Mouse (Mus musculus) E14TG2a.4 (cell line): ENCODE results near the gene Nfib.

ENCODE experiments used
- H3K27me3 ChIP-seq: 2 replicates; pipeline ENCODE4 v1.6.1; 2014; ENCODE audit warnings: low read length, control low read depth; ENCODE audit not compliant: insufficient read depth
- H3K36me3 ChIP-seq: 2 replicates; pipeline ENCODE4 v1.6.1; 2014; ENCODE audit warnings: low read length, control low read depth; ENCODE audit not compliant: insufficient read depth
- H3K4me1 ChIP-seq: replicated peaks from 2 replicates; pipeline ENCODE4 v1.6.1; 2014; ENCODE audit warnings: low read depth, low read length, control low read depth
- H3K4me3 ChIP-seq: replicated peaks from 2 replicates; pipeline ENCODE4 v1.5.1; 2014; ENCODE audit warnings: mild to moderate bottlenecking, low read length
- H3K9me3 ChIP-seq: 2 replicates; pipeline ENCODE4 v1.6.1; 2014; ENCODE audit warnings: low read length, control low read depth
- CTCF ChIP-seq: conservative IDR thresholded peaks from 2 replicates; pipeline ENCODE4 v1.5.1; 2014; ENCODE audit warnings: low read length
- NANOG ChIP-seq: IDR thresholded peaks from 2 replicates; pipeline ENCODE4 v1.6.1; 2014; ENCODE audit warnings: borderline replicate concordance, low read length, mixed read lengths
- POU5F1 ChIP-seq: IDR thresholded peaks from 2 replicates; pipeline ENCODE4 v1.6.1; 2014; ENCODE audit warnings: low read length, borderline replicate concordance

Gene Nfib

GRCm38 (mm10) chr4:82325409-82326139 lies 380.0 kb downstream of the Nfib start:
- H3K36me3 ChIP-seq: peaks cover 44% of the 10 kb centered on the region
- no peaks in the 10 kb centered on the region for H3K27me3 ChIP-seq
- no peak overlapping the region for H3K4me3 ChIP-seq
- H3K4me1 ChIP-seq: no peaks in the 10 kb centered on the region
- no peaks in the 10 kb centered on the region for H3K9me3 ChIP-seq
- TF ChIP-seq POU5F1 (no peak), NANOG (no peak), CTCF (no peak)

- Histone ChIP-seq H3K9me3 (no peaks in the 10 kb centered on the region), H3K4me3 (no peak overlapping the region), H3K27me3 (no peaks in the 10 kb centered on the region), H3K4me1 (no peaks in the 10 kb centered on the region), H3K36me3 (peaks cover 46% of the 10 kb centered on the region)
- TF ChIP-seq NANOG: no peak
- no peak for TF ChIP-seq POU5F1
- TF ChIP-seq CTCF: no peak
Observed at GRCm38 (mm10) chr4:82324977-82325376, 380.6 kb downstream of the Nfib start.

DNA sequence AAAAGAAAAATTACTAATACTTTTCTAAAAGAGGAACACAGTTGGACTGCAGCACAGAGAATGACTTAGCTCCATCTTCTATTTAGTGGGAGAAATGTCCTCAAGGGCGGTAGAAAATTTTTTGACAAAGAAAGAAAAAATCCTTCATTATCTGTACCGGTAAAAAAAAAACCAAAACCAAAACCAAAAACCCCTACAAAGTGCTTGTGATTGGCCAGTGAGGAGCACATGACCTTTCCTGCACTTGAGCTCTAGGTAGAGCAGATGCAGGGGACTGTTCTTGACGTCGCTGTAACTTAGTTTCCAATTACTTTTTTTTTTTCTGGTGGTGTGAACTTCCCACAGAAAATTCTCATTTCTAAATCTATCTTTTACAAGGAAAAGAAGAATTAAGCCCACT lies 384.5 kb downstream of the Nfib start:
- H3K27me3 ChIP-seq: no peaks in the 10 kb centered on the region
- H3K36me3 ChIP-seq: peaks cover 44% of the 10 kb centered on the region
- H3K4me1 ChIP-seq: no peaks in the 10 kb centered on the region
- TF ChIP-seq NANOG (no peak), POU5F1 (no peak), CTCF (no peak)
- no peak overlapping the region for H3K4me3 ChIP-seq
- no peaks in the 10 kb centered on the region for H3K9me3 ChIP-seq

DNA sequence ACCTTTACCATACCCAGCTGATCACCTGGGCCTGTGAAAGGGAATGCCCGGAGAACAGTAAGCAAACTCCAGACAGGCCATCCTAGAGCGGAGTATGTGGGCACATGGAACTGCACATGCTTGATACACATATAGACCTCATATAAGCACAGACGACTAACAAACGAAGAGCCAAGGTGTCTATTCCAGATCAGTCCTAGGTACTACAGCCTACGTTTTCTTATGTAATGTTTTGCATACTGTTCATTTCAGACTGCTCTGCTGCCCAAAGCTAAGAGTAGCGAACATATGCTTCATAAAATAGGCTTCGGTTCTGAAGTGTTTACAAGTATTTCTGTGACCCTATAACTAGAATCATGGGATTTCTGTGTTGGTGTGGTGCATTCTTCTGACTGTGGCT lies 386.2 kb downstream of the Nfib start:
- Histone ChIP-seq H3K36me3 (peaks cover 39% of the 10 kb centered on the region), H3K9me3 (no peaks in the 10 kb centered on the region), H3K4me1 (no peaks in the 10 kb centered on the region; the same call in 1 of the 2 replicates), H3K27me3 (no peaks in the 10 kb centered on the region), H3K4me3 (no peak overlapping the region)
- TF ChIP-seq POU5F1 (no peak), CTCF (no peak)

GRCm38 (mm10) chr4:82316168-82316567 lies 389.4 kb downstream of the Nfib start:
- no peak overlapping the region for H3K4me3 ChIP-seq
- no peaks in the 10 kb centered on the region; the same call in 1 of the 2 replicates for H3K4me1 ChIP-seq
- H3K36me3 ChIP-seq: peaks cover 20% of the 10 kb centered on the region
- H3K27me3 ChIP-seq: no peaks in the 10 kb centered on the region
- no peaks in the 10 kb centered on the region for H3K9me3 ChIP-seq
- TF ChIP-seq NANOG (no peak), CTCF (no peak), POU5F1 (no peak)

DNA sequence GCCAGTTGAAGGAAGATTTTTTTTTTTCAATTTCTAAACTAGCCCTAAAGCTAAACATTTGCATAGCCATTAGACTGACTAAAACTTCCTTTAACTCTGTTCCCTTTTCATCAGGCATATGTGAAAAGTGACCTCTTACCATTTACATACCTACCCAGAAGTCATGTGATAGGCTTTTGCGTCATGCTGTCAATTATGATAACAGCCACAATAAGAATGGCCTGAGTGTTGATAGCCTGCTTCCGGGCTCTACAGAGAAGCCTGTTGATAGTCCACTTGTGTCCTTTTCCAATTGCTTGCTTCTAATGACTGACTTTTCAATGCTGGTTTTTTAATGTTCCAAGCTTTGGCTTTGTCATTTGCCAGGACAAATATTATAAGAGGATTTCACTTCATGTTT lies 389.8 kb downstream of the Nfib start:
- Histone ChIP-seq H3K27me3 (no peaks in the 10 kb centered on the region), H3K4me1 (no peaks in the 10 kb centered on the region; the same call in 1 of the 2 replicates), H3K4me3 (no peak overlapping the region), H3K36me3 (peaks cover 20% of the 10 kb centered on the region), H3K9me3 (no peaks in the 10 kb centered on the region)
- TF ChIP-seq NANOG (no peak), POU5F1 (no peak), CTCF (no peak)

- Histone ChIP-seq H3K4me1 (no peaks in the 10 kb centered on the region; the same call in 1 of the 2 replicates), H3K36me3 (peaks cover 11% of the 10 kb centered on the region; the same call in 1 of the 2 replicates), H3K9me3 (no peaks in the 10 kb centered on the region), H3K4me3 (no peak overlapping the region), H3K27me3 (no peaks in the 10 kb centered on the region)
- no peak for TF ChIP-seq CTCF
- TF ChIP-seq NANOG: no peak
- no peak for TF ChIP-seq POU5F1
Observed at GRCm38 (mm10) chr4:82310924-82311734, 394.4 kb downstream of the Nfib start.

DNA sequence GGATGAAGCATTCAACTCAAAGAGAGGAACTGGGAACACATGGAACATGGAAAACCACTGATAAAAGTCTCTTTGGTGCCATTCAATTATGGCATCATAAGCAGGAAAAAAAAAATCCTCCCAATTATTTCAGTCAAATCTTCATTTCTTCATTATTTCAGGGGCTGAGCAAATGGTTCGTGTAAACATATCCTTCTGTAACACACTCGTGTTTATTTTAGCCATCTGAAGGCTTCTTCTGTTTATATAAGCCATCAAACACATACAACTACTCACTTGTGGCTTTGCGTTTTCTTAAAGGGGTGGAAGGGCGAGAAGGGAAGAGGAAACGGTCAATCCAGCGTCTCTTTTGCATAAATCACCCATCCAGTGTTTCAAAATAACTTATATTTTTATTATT lies 399.5 kb downstream of the Nfib start:
- no peak for TF ChIP-seq CTCF
- TF ChIP-seq POU5F1: no peak
- no peak for TF ChIP-seq NANOG

More for the DNA sequence above, 399.5 kb downstream of the Nfib start:
- Histone ChIP-seq H3K9me3 (no peaks in the 10 kb centered on the region), H3K4me1 (peaks cover 24% of the 10 kb centered on the region), H3K36me3 (peaks cover 11% of the 10 kb centered on the region; the same call in 1 of the 2 replicates), H3K4me3 (no peak overlapping the region), H3K27me3 (no peaks in the 10 kb centered on the region)
